8 mouse cellular contexts compared by ENCODE assay signal in the genomic region with DNA sequence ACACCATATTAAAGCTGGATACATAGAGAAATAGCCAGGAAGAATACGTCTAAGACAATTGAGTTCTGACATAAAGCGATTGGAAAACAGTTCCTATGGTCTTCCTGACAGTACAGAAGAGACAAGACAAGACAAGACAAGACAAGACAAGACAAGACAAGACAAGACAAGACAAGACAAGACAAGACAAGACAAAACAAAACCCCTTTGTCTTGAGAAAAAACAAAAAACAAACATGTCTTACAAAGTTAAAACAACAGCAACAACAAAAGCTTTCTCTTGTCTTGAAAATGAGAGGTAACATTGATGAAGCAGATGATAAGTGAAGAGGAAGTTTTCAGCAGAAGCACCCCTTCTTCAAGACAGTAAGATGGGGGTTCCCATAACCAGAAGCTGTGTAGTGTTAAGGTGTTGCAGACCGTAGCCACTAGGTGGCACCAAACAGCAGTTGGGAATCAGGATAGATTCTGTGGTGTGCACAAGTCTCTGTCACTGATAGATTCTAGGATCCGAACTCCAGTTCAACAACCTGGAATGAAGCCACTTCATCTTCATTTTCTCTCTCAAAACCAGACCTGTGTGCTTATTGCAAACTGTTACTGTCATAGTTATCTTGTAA. TPM values are rescaled to one million over a fixed set of nuclear protein-coding genes. Genes with fewer than 3 reads are reported as not detected.
DNase-seq lines count a peak whose midpoint lies in the region; ATAC-seq lines count a peak whose summit lies in the region.

No protein-coding gene starts in this region.

- ATAC-seq in kidney, embryonic 14.5 days (ENCODE audit: low FRiP score, low TSS enrichment): peak; percentile 85; the same call in 1 of the 2 replicates
- peak; percentile 64; the same call in 1 of the 2 replicates for ATAC-seq in limb, embryonic 13.5 days (ENCODE audit: low FRiP score, low read depth)
- ATAC-seq in stomach, embryonic 14.5 days (ENCODE audit: insufficient number of reproducible peaks, insufficient read depth, low FRiP score, low read depth): peak; percentile 86; the same call in 1 of the 2 replicates

- no peaks in the 10 kb centered on the region for H3K36me3 ChIP-seq in kidney, embryonic 14.5 days (ENCODE audit: control insufficient read depth, insufficient read depth, low read length)
- no peaks in the 10 kb centered on the region for H3K36me3 ChIP-seq in limb, embryonic 13.5 days
- H3K36me3 ChIP-seq in stomach, embryonic 14.5 days (ENCODE audit: control insufficient read depth, insufficient read depth, low read length): no peaks in the 10 kb centered on the region

- H3K4me3 ChIP-seq in kidney, embryonic 14.5 days (ENCODE audit: low read length): no peak overlapping the region
- H3K4me3 ChIP-seq in limb, embryonic 13.5 days: no peak overlapping the region
- no peak overlapping the region for H3K4me3 ChIP-seq in stomach, embryonic 14.5 days (ENCODE audit: low read depth, low read length)

- no peaks in the 10 kb centered on the region for H3K27me3 ChIP-seq in kidney, embryonic 14.5 days (ENCODE audit: control insufficient read depth, insufficient read depth, low read length)
- no peaks in the 10 kb centered on the region for H3K27me3 ChIP-seq in limb, embryonic 13.5 days
- H3K27me3 ChIP-seq in stomach, embryonic 14.5 days (ENCODE audit: control insufficient read depth, insufficient read depth, low read length): no peaks in the 10 kb centered on the region

- no peak overlapping the region for H3K9ac ChIP-seq in kidney, embryonic 14.5 days (ENCODE audit: low read depth, low read length)
- H3K9ac ChIP-seq in limb, embryonic 13.5 days: no peak overlapping the region
- no peak overlapping the region for H3K9ac ChIP-seq in stomach, embryonic 14.5 days (replicated peaks; ENCODE audit: low read depth, low read length)

- peak; percentile 65 for DNase-seq in urinary bladder, postnatal 14 days (ENCODE audit: low spot score)
- DNase-seq in urinary bladder, adult 2 months (ENCODE audit: low spot score): no peak
- DNase-seq in cerebellum, postnatal 36 days: peak; percentile 52 to 65
- DNase-seq in gastrocnemius, postnatal 14 days: peak; percentile 52
- DNase-seq in natural killer cell, adult 2 months (ENCODE audit: low spot score in 2 of 2): peak; percentile 60 to 66

- H3K4me1 ChIP-seq in kidney, embryonic 14.5 days (ENCODE audit: control insufficient read depth, insufficient read depth, low read length): no peaks in the 10 kb centered on the region
- H3K4me1 ChIP-seq in limb, embryonic 13.5 days: no peaks in the 10 kb centered on the region
- H3K4me1 ChIP-seq in stomach, embryonic 14.5 days (ENCODE audit: control insufficient read depth, insufficient read depth, low read length): no peaks in the 10 kb centered on the region

- intact Hi-C loops in gastrocnemius, postnatal 14 days (cut with DNase I; ENCODE audit: low total_unique reads): loop anchor here (10.0 kb wide), 1 partner anchor 55 kb away; no protein-coding TSS in a partner anchor

- H3K4me2 ChIP-seq in kidney, embryonic 14.5 days (replicated peaks; ENCODE audit: low read depth, low read length): no peak overlapping the region
- H3K4me2 ChIP-seq in limb, embryonic 13.5 days (replicated peaks): no peak overlapping the region
- H3K4me2 ChIP-seq in stomach, embryonic 14.5 days (replicated peaks; ENCODE audit: low read depth, low read length): no peak overlapping the region

- H3K27ac ChIP-seq in kidney, embryonic 14.5 days (ENCODE audit: low read depth, low read length): no peak overlapping the region
- no peak overlapping the region for H3K27ac ChIP-seq in limb, embryonic 13.5 days
- no peak overlapping the region for H3K27ac ChIP-seq in stomach, embryonic 14.5 days (ENCODE audit: low read length)

- 48% methylated on average over 4 of the region's 4 CpGs for whole genome bisulfite sequencing in kidney, embryonic 14.5 days
- 41% methylated on average over 4 of the region's 4 CpGs for WGBS in limb, embryonic 13.5 days
- 38% methylated on average over 4 of the region's 4 CpGs for WGBS in stomach, embryonic 14.5 days

- H3K9me3 ChIP-seq in kidney, embryonic 14.5 days (ENCODE audit: control insufficient read depth, low read length): no peaks in the 10 kb centered on the region
- H3K9me3 ChIP-seq in limb, embryonic 13.5 days: no peaks in the 10 kb centered on the region
- H3K9me3 ChIP-seq in stomach, embryonic 14.5 days (ENCODE audit: control insufficient read depth, low read depth, low read length): no peaks in the 10 kb centered on the region

RNA-seq across cellular contexts. Expression of gene Tnip3, which starts 15.0 kb away (rescaled TPM):
- polyA plus RNA-seq in urinary bladder, adult 2 months (2012; rRNA removed): 0.45 and 0.62 TPM in 2 replicates
- not detected for total RNA-seq in gastrocnemius, postnatal 14 days (2021)
- polyA plus RNA-seq in kidney, embryonic 14.5 days (2014; fragmentation: Nextera tagmentation; extraction: Ambion mirVana): not detected in 2 replicates
- 0.11 TPM in 1 of 2 replicates, not detected in the other for polyA plus RNA-seq in limb, embryonic 13.5 days (2015; fragmentation: Nextera tagmentation; extraction: Ambion mirVana)
- polyA plus RNA-seq in stomach, embryonic 14.5 days (2014; fragmentation: Nextera tagmentation; extraction: Ambion mirVana): not detected in 2 replicates
